Mouse (Mus musculus) 3134 (cell line): Measurements from ENCODE around the gene Izumo1r.
"Not testable (repeated sequence)": the region's sequence is repeated elsewhere in the genome, so short reads cannot be mapped to it uniquely, and the experiment has no call there.

Experiments
- DNase-seq: peaks from one replicate; pipeline ENCODE4 v3.0.0-alpha.2; 2011; ENCODE audit warnings: low spot score; ENCODE audit not compliant: insufficient read length; ENCODE audit errors: extremely low read depth

Izumo1r gene

DNA sequence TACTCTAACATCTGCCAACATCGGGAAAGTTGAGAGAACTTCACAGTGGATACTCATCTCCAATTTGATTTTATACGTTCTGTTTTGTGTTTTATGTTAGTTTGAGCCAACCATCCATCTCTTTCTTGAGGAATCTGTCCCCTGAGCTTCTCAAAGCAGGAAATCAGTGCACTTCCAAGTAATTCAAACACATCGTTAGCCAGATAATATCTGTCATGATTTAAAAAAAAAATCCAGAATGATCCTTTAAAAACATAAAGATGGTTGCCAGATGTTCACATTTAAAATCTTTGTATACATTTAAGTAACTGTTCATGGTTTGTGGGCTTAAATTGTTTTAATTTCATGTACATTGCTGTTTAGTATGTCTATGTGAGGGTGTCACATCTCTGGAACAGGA lies 2.2 kb upstream of the Izumo1r start:
- no peak for DNase-seq

DNA sequence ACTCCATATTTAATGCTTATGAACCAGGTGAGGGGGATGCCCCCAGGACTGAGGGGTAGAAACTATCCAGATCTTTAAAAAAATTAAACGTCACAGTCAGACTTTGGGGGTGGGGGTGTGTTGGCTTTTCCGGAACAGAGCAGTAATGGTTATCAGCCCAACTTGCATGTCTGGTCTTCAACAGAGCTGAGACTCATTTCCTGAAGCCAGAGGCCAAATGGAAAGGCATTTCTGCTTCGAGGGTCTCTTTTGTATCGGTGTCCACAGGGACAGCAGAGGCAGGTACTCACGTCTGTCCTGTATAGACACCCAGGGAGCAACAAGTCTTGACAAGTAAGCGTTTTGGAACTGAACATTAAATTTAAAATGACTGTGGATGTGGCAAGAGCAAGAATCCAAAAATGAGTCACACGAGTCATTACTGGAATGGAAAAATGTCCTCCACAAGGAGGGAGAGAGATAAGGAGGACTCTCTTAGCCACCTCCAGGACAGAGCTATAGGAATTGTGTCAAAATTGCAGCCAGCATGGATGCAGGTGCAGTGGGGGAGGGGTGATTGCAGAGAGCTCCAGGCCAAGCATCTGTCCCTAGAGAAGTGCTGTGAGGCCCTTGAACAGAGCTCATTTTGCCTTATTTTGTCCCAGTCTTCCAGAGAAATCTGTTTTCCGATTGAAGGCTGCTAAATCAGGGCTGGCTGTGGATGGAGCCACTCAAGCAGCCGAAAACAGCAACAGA lies 1.2 kb upstream of the Izumo1r start:
- no peak for DNase-seq

DNA sequence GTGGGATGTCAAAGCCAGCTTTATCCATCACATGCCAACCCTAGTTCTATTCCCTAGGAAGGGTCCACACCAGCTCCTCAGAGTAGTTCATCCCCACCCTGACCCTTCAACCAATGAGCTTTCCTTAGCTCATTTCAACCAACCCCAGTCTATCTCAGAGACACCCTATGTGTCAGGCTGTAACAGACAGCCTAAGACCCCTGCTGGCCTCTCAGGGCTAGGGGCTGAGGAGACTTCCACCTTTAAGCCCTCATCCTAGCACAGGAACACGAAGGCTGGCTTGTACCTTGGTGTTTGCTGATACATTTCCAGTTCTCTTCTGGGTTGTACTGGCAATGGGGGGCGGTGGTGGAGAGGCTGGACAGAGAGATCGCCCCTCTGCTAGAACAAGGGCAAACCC lies 743 bp downstream of the Izumo1r start:
- DNase-seq, result no peak

DNA sequence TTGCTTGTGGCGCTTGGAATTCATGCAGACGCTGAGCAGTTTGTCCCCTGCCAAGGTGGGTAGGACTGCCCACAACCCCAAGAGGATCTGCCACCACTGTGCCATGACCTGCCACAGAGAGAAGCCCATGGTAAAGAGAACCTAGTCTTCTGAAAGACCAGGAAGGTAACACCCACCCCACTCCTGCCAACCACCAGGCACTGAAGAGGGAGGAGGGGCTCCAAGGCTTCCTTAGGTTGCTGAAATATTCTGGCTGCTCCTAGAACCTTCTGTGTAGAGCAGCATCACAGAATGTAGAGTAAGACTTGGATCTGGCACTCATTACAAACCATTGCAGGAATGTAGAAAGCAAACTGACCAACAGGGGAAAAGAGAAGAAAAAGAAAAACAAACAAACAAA lies 1.3 kb downstream of the Izumo1r start:
- DNase-seq, result no peak

DNA sequence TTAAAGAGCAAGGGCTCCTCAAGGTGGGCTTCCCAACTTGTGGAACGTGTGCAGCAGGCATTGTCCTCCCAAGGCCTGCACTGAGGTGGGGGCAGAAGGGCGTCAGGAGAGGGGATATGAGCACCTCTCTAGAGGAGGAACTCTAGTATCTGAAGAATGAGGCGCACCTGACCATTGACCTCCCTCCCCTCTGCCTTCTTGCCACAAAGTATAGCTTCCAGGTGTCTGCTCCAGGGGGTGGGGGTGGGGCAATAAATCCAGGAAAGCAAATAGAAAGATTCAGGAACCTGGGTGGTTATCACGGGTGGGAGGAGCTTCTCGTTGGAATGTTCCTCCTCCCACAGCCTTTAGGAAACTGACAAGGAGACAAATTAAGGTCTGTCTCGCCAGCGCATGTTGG lies 2.0 kb downstream of the Izumo1r start:
- no peak for DNase-seq

DNA sequence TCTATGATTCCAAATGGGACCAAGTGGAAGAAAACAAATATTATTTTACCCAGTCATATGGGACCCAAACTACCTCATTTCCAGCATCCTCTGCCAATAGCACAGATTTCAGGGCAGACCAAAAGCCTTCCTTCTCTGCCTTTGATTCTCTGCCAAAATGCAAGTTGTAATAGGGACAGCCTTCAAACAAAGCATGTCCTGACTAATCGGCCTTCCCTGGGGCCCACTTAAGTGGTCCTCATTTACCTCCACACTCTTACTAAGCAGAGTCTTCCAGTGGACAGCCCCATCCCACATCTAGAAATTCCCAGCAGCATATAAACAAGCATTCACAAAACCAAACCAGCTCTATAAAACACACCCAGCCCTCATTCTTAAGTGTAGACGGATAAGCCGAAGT lies 6.6 kb downstream of the Izumo1r start:
- no peak for DNase-seq

DNA sequence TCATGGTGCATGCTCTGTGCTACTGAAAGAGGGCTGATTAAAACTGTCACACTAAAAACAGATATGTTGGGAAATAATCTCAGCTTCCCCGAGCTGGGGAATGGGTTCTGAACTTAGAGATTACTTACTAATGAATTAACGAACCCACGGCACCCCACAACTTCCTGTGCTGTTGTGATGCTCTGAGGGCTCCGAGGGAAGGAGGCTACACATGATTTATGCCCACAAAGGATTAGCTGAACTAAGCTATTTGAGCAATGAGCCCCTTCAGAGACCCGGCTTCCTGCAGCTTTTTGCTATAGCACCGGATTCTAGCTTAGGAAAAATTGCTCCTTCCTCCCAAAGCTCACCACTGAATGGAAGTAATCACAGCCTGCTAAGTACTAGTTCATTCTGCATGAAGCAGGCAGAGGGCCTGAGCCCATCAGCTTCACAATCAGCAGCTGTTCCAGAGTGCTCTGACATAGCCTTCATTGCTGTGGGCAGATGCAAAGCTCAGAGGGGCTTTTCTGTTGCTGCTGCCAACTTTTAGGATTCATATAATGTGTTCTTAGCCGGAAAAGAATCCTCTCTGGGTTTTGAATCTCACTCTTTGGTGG lies 8.4 kb downstream of the Izumo1r start:
- no peak for DNase-seq

DNA sequence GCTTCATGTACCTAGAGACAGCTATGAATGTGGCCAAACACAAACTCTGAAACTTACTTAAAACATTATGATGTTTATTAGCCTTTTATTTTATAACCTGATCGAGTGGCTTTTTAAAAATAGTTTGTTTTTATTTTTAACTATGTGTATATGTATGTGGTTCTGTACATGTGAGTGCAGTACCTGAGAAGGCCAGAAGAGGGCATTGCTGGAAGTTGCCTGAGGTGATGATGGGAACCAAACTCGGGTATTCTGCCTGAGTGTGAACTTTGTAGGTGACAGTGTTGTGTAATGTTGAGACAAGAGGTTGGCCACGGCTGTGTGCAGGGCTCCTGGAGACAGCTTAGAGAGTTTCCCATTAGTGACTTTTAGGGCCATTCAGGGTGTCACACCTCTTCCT lies 9.1 kb downstream of the Izumo1r start:
- no peak for DNase-seq

DNA sequence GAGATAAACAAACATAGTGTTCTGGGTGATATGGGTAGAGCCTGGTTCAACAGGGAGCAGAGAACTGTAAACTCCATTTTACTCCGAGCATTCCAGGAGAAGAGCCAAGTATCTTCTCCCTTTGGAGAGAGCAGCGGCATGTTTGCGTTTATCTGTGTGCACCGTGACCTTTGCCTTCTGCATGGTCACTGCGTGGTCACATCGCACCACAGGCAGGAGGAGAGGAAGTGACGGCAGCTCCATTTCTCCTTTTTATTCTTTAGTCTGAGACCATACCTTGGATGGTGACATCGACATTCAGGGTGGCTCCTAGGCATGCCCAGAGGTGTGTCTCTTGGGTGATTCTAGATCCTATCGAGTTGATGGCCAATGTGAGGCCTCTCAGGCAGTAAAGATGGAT lies 10.4 kb downstream of the Izumo1r start:
- DNase-seq, result no peak

DNA sequence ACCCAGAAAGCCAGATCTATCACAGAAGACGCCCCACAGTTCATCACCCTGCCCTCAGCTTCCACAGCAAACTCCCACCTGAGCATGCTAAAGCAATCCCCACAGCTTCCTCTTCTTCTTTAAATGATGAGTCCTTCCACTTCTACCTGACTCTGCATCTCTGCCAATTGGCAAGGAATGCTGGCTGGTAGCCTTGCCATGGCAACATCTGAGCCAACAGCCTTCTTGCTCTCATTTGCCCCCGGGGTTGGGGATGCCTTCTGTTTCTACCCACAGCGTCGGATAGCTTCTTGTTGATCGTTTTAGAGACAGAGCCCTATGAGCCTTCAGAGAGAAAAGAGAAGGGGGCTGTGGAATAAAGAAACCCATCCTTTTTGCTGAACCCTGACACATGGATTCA lies 11.9 kb downstream of the Izumo1r start:
- no peak for DNase-seq

DNA sequence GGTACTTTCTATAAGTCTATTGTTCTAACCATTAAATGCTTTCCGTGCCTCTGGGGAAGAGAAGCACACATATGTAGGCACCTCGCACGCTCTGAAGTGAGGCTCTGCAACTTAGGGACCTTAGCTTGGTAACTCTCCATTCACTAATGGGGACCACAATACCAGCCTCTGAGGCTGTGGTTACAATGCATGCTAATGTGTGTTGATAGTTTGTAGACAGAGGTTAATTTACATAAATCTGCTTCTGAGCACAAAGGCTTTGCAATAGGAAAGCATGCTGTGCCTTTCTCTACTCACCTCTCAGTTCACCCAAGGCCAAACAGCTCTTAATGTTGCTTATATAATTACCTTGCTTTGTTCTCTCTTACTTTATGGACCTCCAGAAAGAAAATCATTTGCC lies 13.1 kb downstream of the Izumo1r start:
- DNase-seq, result no peak

DNA sequence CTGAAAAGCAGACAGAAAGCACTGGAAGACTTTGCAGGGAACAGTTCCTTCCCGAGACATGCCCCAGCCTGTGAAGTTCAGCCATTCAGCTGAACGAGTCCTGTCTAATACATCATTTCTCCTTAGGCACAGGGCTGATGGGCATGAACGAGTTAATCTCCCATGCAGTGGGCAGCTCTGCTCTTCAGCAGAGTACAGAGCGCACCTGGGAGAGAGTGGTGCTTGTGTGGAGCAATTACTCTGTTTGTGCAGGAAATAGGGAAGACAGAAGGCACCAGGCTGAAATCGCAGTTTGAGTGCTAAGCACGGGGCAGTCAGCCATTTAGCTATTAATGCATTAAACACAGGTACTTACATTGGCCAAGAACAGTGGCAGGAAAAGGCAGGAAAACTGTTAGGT lies 15.1 kb downstream of the Izumo1r start:
- DNase-seq, result no peak

DNA sequence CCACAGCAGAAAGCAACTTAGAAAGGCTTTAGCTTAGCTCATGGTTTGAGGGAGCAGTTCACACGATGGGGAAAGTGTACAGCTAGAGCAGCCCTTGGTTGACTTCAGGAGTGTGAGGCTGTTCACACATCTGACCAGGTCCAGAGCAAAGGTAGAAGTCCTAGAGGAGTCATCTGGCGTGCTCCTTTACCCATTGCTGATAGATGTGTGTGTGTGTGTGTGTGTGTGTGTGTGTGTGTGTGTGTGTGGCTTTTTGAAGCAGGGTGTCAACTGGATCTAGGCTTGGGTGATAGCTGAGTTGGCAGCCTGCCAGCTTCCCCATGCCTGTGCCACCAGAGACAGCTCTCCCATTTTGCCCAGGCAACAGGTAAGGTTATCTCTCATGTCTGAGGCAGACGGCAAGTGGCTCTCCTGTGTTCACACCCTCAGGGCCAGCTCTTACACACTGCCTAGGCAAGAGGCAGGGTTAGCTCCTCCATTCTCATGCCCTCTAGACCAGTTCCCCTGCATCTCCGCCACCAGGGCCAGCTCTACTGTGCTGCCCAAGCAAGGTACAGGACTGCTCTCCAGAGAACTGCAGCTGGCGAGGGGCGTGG lies 15.9 kb downstream of the Izumo1r start:
- DNase-seq, result no peak

DNA sequence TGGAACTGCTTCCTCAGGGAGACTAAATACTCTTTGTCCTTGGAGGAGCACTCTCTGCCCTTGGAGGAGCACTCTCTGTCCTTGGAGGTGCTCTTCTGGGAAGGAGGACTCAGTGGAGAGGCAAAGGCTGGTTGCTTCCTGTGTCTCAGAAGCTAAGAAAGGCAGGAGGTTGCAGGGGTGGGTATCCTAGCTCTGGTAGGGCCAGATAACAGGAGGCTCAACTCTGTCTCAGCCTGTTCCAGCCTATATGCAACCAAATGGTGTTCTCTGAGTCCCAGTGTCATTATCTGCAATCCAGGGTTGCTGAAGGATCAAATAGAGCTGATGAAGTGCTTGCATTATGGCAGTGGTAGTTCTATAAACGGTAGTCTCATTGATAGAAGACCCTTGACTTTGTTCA lies 17.8 kb downstream of the Izumo1r start:
- no peak for DNase-seq

DNA sequence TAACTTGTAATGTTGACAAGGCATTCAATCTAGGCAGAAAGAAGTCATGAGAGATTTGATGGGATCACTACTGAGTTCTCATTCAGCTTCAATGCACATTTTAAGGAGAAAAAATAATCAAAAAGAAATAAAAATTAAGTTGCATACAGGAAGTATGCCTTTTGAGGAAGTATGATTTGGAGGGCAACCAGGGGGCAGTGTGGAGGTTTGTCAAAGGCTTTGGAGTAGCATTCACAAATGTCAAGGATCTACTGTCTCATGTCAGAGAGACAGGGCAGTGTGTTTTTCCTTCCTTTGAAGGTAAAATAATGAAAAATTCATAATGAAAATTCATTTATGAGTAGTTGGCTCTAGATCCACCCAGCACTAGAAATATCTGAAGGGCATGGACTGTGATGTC lies 18.6 kb downstream of the Izumo1r start:
- no peak for DNase-seq

DNA sequence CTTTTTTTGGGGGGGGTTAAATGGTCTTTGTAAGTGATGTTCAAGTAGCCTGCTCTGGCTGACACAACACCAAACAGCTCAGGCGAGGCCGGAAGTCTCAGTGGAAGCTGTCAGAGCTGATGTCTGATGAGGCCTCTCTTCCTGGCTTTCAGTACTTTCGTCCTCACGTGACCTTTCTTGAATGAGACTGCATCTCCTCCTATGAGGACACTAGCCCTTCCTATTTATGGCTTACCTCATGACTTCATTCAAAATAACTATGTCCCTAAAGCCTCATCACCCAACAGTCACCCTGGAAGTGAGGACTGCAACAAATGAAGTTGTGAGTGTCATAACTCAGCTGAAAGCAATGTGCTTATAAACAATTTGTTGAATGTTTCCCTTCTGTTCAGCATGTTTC lies 19.1 kb downstream of the Izumo1r start:
- DNase-seq, result no peak

DNA sequence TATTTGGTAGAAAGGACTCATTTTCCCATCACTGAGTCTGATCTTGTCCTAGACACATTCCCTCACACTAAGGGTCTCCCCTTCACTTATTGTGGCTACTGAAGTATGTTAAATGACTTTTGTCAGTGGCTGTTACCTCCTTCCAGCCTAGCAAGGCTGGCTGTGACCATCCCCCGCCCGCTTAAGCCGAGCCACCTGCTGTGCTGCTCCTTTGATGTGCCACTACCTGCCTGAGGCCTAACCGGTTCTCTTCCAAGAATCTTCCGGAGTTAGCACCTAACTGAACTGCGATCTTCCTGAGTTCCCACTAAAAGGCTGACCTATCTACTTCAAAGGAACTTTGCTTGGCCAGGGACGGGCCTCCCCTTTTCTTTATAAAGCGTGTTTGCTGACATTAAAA lies 27.2 kb downstream of the Izumo1r start:
- not testable (repeated sequence) for DNase-seq

DNA sequence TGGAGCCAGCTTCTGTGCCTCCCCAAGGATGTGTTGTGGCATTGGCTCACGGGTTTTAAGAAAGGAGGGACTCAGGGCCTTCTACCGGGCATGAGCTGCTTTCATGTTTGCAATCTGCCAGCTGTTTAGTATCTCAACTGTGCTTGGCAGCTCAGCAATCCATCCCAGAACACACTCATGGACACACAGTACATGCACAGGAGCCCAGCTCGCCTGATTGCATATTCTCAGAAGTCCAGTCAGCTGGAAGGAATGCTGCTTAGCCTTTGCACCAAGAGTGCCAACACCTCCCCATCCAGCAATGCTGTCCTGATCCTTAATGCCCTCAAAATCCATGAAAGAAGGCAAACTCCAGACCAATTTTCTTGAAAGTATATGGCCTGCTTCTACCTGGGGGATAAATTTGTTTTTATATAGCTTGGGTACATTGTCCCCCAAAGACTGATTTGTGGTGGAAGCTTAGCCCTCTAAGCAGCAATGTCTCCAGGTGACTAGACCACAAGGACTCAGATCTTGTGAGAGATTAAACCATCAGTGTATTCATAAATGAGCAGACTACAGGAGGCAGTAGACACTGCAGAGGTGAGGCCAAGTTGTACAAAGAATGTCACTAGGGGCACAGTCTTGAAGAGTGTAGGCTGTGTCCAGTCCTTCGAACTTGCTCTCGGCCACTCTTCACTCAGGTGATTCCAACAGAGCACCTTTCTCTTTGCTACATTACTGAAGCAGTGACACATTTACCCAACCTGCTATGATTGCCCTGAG lies 27.8 kb downstream of the Izumo1r start:
- no peak for DNase-seq

DNA sequence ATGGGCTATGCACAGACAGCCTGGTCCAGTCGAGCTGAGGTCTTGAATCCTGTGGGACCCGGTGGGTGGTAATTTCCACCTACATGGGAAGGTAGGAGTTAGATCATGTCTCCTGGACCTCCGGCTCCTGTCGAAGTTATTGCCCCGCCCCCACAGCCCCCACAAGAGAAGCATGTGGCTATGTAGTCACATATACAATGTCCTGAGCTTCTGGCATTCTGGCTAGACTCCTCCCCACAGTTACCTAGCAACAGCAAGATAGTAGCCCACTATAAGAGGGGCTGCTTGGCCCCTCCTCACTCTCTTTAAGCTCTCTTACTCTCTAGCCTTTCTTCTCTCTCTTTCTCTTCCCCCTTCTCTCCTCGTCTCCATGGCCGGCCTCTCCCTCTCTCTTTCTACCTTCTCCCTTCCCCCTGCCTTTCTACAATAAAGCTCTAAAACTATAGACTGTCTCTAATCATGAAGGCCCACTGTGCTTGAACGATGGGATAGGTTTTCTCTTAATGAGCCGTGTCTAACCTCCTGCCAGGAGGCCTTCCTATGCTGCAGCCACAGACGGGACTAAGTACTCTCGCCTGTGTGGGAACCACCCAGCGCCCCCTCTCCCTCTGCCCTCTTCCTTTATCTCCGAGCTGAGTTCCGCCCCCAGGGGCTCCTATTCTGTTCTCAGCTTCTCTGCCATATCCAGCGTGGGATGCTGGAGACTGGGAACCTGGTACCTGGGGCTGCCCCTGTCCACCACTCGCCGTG lies 31.4 kb downstream of the Izumo1r start:
- DNase-seq, result no peak

DNA sequence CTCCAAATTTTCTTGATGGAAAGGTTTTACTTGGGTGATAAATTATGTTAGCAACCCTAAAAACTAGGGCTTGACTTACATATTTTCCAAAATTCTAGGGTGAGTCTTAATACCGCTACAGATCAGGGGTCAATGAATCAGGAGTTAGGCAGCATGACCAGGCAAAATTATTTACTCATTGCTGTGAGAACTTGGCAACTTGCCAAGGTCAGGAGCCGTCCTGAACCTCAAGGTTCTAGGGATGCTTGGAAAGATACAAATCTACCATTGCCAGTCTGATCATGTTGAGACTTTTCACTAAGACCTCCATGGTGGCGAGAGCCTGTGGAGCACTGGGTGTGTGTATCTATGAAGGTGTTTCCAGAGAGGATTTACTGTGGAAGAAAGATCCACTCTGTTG lies 32.2 kb downstream of the Izumo1r start:
- DNase-seq, result no peak

DNA sequence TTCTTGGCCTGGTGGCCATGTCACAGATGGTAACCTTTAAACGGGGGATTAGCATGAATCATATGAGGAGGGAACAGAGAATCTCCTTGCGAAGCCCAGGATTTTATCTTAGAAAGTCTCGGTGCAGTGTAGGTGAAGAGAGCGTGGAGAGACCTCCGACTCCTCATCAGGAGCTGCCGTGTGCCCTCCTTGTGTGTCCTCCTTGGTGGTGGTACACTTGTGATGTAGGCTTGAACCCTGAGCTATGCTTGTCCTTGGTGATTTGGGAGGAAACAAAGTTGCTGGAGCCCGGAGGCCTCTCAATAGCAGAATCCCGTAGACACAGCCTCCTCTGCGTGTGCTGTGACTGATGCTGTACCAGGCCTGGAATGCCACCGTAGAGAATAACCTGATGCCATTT lies 32.9 kb downstream of the Izumo1r start:
- DNase-seq, result no peak
